Mouse (Mus musculus): ENCODE data around the gene 1700012P22Rik. TPM values are rescaled to one million over a fixed set of nuclear protein-coding genes. Genes with fewer than 3 reads are reported as not detected.

Gene 1700012P22Rik
- polyA plus RNA-seq, 1 experiment from 2014 or later = not detected

DNA sequence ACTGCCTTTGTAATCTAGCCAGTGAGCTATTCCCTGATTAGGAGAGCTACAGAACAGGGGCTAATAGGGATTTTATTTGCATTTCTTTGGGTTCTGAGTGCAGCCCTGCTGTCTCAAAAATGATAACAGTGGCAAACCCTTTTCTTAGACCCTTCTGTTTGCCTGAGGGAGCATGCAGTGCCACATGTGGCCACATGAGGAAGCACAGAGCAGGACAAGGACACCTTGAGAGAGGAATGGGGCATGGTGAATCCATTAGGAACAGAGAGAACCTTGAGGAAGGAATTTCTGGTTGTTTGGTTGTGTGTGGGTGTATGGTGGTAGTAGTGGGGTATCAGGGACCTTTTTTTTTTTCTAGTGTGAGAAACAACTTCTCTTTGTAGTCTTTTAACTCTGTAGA, 17.9 kb downstream of the 1700012P22Rik start:
- Histone ChIP-seq H3K27me3 (no peaks in the 10 kb centered on the region), H3K36me3 (no peaks in the 10 kb centered on the region), H3K27ac (no peak overlapping the region), H3K4me2 (no peak overlapping the region), H3K4me3 (no peak overlapping the region), H3K9ac (no peak overlapping the region), H3K4me1 (replicated peaks) (no peaks in the 10 kb centered on the region), H3K9me3 (replicated peaks) (no peaks in the 10 kb centered on the region)
- ATAC-seq (replicated peaks; ENCODE audit: insufficient number of reproducible peaks, insufficient read depth, low FRiP score, low read depth) = no peak

DNA sequence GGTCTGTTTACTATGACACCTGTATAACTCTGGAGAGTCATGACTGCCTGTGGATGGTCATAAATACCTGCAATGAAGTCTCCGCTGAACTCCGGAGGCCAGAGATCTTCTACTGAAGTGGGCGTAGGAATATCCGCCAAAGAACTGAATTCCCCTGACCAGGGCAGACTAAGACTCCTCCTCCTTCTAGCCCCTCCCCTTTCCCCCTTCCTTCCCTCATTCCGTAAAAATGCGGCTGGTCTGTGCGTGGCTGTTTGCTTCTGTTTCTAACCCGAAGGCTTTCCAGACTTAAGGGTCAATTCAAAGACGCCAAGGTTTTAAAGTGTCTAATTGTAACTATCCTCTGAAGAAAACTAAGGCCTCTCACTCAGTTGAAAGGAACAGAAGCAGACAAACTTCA, 30.3 kb downstream of the 1700012P22Rik start, which contains the start of gene Pramef12:
TSS of gene Pramef12 (minus strand) at position 175 of the 400 bp plus-strand sequence.
- H3K36me3 ChIP-seq = no peaks in the 10 kb centered on the region
- WGBS = 66% methylated on average over 9 of the region's 9 CpGs
- H3K9me3 ChIP-seq (replicated peaks) = no peaks in the 10 kb centered on the region
- H3K4me1 ChIP-seq (replicated peaks) = peaks cover 9% of the 10 kb centered on the region
- H3K27me3 ChIP-seq = no peaks in the 10 kb centered on the region
- H3K9ac ChIP-seq = no peak within 1 kb of the TSS
- H3K4me3 ChIP-seq = no peak within 1 kb of the TSS
- ATAC-seq (replicated peaks; ENCODE audit: insufficient number of reproducible peaks, insufficient read depth, low FRiP score, low read depth) = no peak
- no peak within 1 kb of the TSS for H3K27ac ChIP-seq
- no peak within 1 kb of the TSS for H3K4me2 ChIP-seq

DNA sequence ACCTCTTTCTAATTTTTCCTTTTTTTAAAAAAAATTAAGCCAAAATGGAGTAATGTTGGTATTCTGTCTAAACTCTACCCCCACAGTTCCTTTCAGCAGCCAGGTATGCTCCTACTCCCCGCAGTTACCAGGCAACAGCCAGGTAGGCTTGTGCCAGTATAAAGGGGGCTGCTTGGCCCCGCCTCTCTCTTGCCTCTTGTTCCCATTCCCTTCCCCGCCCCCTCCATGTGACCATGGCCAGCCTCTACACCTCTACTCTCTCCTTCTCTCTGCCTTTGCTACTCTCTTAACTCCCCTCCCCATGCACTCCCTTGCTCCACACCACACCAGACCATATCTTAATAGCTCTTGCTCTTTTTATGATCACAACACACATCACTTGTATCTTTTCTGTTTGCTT, 32.3 kb downstream of the 1700012P22Rik start:
- Histone ChIP-seq H3K36me3 (no peaks in the 10 kb centered on the region), H3K27me3 (no peaks in the 10 kb centered on the region), H3K9ac (no peak overlapping the region), H3K9me3 (replicated peaks) (no peaks in the 10 kb centered on the region), H3K4me2 (no peak overlapping the region), H3K4me1 (replicated peaks) (peaks cover 9% of the 10 kb centered on the region), H3K4me3 (no peak overlapping the region), H3K27ac (no peak overlapping the region)
- no peak for ATAC-seq (replicated peaks; ENCODE audit: insufficient number of reproducible peaks, insufficient read depth, low FRiP score, low read depth)
- 72% methylated on average over 3 of the region's 3 CpGs for WGBS

DNA sequence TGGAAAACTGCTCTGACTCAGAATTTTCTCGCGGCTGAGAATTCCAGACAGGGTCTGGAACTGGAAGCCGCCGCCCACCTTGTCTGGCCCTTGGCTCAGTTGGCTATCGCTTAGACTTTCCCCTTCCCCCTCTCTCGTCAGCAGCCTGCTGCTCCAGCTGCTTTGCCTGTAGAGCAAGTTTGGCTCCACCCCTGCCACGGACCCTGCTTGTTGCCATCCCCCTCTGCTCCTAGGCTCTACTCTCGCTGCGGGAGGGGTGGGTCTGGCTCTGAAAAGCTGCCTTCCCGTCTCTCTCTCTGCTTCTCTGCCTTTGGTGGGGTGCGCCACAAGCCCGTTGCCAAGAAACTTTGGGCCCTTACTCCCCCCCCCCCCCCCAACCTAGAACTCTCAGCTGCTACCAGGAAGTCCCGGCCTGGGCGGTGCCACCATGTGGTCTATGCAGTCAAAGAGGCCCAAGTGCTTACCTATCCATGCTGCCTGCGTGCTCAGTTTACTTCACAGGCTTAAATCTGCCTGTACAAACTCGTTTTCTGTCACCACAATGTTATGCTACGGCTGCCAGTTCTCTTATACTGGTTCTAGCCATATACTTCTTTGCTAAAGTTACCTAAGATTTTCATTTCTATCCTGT, 34.0 kb downstream of the 1700012P22Rik start:
- Histone ChIP-seq H3K9me3 (replicated peaks) (no peaks in the 10 kb centered on the region), H3K27ac (peak overlapping the region; percentile 53; the same call in 1 of the 2 replicates), H3K36me3 (no peaks in the 10 kb centered on the region), H3K4me1 (replicated peaks) (peaks cover 9% of the 10 kb centered on the region), H3K4me3 (peak overlapping the region; percentile 51), H3K27me3 (no peaks in the 10 kb centered on the region), H3K9ac (peak overlapping the region; percentile 48), H3K4me2 (peak overlapping the region; percentile 73)
- ATAC-seq (replicated peaks; ENCODE audit: insufficient number of reproducible peaks, insufficient read depth, low FRiP score, low read depth) = peak; percentile 77
- 5% methylated on average over 17 of the region's 17 CpGs for whole genome bisulfite sequencing

GRCm38 (mm10) chr4:144402712-144403111, 35.9 kb downstream of the 1700012P22Rik start:
- Histone ChIP-seq H3K36me3 (no peaks in the 10 kb centered on the region), H3K4me3 (no peak overlapping the region), H3K9ac (no peak overlapping the region), H3K27ac (no peak overlapping the region), H3K4me1 (replicated peaks) (peaks cover 9% of the 10 kb centered on the region), H3K27me3 (no peaks in the 10 kb centered on the region), H3K9me3 (replicated peaks) (no peaks in the 10 kb centered on the region), H3K4me2 (no peak overlapping the region)
- 16% methylated on average over 4 of the region's 4 CpGs for WGBS
- no peak for ATAC-seq (replicated peaks; ENCODE audit: insufficient number of reproducible peaks, insufficient read depth, low FRiP score, low read depth)

DNA sequence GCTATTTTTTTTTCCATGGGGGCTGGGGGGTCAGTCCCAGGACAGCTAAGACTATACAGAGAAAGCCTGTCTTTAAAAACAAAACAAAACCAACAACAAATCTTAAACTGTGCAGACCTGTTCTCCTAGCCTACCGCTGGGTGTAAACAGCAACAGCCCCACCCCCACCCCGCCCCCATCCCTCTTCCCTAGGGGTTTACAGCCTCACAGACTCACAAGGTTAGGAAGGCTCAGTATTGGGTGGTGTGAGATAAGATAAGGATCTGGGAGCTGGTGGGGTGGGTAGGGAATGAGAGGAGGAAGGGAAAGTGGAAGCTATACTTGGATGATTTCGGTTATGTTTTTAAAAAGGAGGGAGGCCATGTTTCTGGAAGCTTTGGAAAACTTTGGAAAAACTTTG, 42.3 kb downstream of the 1700012P22Rik start:
- Histone ChIP-seq H3K9me3 (replicated peaks) (no peaks in the 10 kb centered on the region), H3K4me1 (replicated peaks) (no peaks in the 10 kb centered on the region), H3K27ac (no peak overlapping the region), H3K4me2 (no peak overlapping the region), H3K27me3 (no peaks in the 10 kb centered on the region), H3K36me3 (no peaks in the 10 kb centered on the region), H3K9ac (no peak overlapping the region), H3K4me3 (no peak overlapping the region)
- ATAC-seq (replicated peaks; ENCODE audit: insufficient number of reproducible peaks, insufficient read depth, low FRiP score, low read depth) = no peak
- WGBS = 37% methylated on average over 3 of the region's 3 CpGs

DNA sequence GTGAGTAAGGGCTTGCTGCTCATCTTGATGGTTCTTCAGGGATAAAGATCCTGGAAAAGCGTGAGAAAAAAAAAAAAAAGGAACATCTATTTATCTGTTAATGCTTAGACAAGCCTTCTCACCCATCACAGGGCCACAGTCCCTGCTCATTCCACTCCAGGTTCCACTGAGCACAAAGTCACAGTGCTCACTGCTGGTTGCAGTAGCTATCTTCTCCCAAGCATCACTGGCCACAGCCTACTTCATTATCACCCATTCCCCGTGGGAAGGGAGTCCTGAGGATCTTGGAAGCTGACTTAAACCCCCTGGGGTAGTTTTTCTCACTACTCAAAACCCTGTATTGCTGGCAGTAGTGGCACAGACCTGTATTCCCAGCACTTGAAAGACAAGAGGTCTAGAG, 60.7 kb downstream of the 1700012P22Rik start, which contains the start of gene Pramef20:
TSS of gene Pramef20 (minus strand) at position 23 of the 400 bp plus-strand sequence.
- no peaks in the 10 kb centered on the region for H3K36me3 ChIP-seq
- ATAC-seq (replicated peaks; ENCODE audit: insufficient number of reproducible peaks, insufficient read depth, low FRiP score, low read depth) = no peak
- WGBS = 43% methylated on average over 2 of the region's 2 CpGs
- H3K27ac ChIP-seq = no peak within 1 kb of the TSS
- no peaks in the 10 kb centered on the region for H3K27me3 ChIP-seq
- H3K9ac ChIP-seq = no peak within 1 kb of the TSS
- H3K9me3 ChIP-seq (replicated peaks) = no peaks in the 10 kb centered on the region
- no peaks in the 10 kb centered on the region for H3K4me1 ChIP-seq (replicated peaks)
- H3K4me3 ChIP-seq = no peak within 1 kb of the TSS
- H3K4me2 ChIP-seq = no peak within 1 kb of the TSS

Other genes with a start within 250 kb of the 1700012P22Rik start
- gene Oog2, start 248.1 kb downstream of the 1700012P22Rik start, polyA plus RNA-seq (2015; fragmentation: Nextera tagmentation; extraction: Ambion mirVana) = not detected in 2 replicates
- not detected in 2 replicates for gene C87977, start 225.5 kb downstream of the 1700012P22Rik start, polyA plus RNA-seq (2015; fragmentation: Nextera tagmentation; extraction: Ambion mirVana)
- gene Pramel5, start 158.3 kb downstream of the 1700012P22Rik start, polyA plus RNA-seq (2015; fragmentation: Nextera tagmentation; extraction: Ambion mirVana) = not detected in 2 replicates
- not detected in 2 replicates for gene Gm13128, start 108.5 kb downstream of the 1700012P22Rik start, polyA plus RNA-seq (2015; fragmentation: Nextera tagmentation; extraction: Ambion mirVana)
- not detected in 2 replicates for gene Gm13119, start 80.8 kb downstream of the 1700012P22Rik start, polyA plus RNA-seq (2015; fragmentation: Nextera tagmentation; extraction: Ambion mirVana)
- not detected in 2 replicates for gene Pramef20, start 60.8 kb downstream of the 1700012P22Rik start, polyA plus RNA-seq (2015; fragmentation: Nextera tagmentation; extraction: Ambion mirVana)
- 0.16 TPM in 1 of 2 replicates, not detected in the other for gene Pramef12, start 30.3 kb downstream of the 1700012P22Rik start, polyA plus RNA-seq (2015; fragmentation: Nextera tagmentation; extraction: Ambion mirVana)
- gene Gm9944, start 14.5 kb upstream of the 1700012P22Rik start, polyA plus RNA-seq (2015; fragmentation: Nextera tagmentation; extraction: Ambion mirVana) = not detected in 2 replicates
- not detected in 2 replicates for gene Aadacl3, start 25.0 kb upstream of the 1700012P22Rik start, polyA plus RNA-seq (2015; fragmentation: Nextera tagmentation; extraction: Ambion mirVana)
- gene 9430007A20Rik, start 81.0 kb upstream of the 1700012P22Rik start, polyA plus RNA-seq (2015; fragmentation: Nextera tagmentation; extraction: Ambion mirVana) = not detected in 2 replicates
- not detected in 2 replicates for gene Gm13124, start 126.4 kb upstream of the 1700012P22Rik start, polyA plus RNA-seq (2015; fragmentation: Nextera tagmentation; extraction: Ambion mirVana)
- gene Aadacl4, start 174.9 kb upstream of the 1700012P22Rik start, polyA plus RNA-seq (2015; fragmentation: Nextera tagmentation; extraction: Ambion mirVana) = not detected in 2 replicates
- not detected in 2 replicates for gene Gm436, start 247.6 kb upstream of the 1700012P22Rik start, polyA plus RNA-seq (2015; fragmentation: Nextera tagmentation; extraction: Ambion mirVana)